Mouse (Mus musculus): ENCODE measurements at regions not wholly inside any gene's neighbourhood (a gene's known extent, or its start where the extent isn't known, plus 50 kb on each side); places are given as distances from the start of the nearest gene placed in this dataset.

DNA sequence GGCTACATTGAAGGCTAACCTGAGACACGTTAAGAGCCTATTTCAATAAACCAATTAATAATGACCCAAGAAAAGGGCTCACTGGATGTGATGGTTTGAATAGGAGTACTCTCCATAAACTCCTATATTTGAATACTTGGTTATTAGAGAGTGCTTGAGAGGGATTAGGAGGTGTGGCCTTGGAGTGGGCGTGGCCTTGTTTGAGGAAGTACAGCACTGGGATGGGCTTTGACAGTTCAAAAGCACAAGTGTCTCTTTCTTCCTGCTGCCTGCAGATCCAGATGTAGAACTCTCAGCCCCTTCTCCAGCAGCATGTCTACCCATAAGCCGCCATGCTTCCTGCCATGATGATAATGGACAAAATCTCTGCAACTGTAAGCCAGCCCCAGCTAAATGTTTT, 89.7 kb upstream of the Wnt4 start:
- TF ChIP-seq CTCF (IDR thresholded peaks at IDR 0.05; ENCODE audit: low read depth, low read length) (no peak), POLR2A (IDR thresholded peaks at IDR 0.05; ENCODE audit: extremely low read depth, insufficient read depth, low read length) (no peak)

All from liver, adult 2 months (tissue).